Mouse (Mus musculus): ENCODE measurements around the gene Grb10. TPM values are rescaled to one million over a fixed set of nuclear protein-coding genes. Genes with fewer than 3 reads are reported as not detected.

Grb10 gene
- polyA plus RNA-seq (2012; rRNA removed): 4.7 and 5.8 TPM in 2 replicates

DNA sequence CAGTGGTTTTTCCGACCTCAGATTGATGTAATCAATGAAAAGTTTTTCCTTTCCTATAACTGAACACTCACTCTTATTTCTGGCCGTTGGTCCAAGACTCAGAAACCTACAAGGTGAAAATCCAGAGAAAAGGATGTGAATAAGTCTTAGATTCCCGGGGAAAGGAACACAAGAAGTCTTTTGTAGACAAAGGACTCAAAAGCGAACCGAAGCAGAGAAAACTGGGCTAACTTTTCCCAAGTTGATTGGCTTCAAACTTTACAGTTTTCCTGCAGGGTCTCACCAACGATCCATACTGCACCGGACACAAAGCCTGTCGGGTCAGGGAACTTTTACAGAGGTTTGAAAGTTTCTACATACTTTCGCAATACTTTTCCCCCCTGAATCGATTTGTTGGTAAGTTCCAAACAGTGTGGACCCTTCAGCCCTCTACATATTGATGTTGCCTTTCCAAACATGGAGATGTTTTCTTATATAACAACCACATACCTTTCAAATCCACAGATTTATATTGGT is at the start of gene Grb10:
Grb10 (minus strand) TSS at position 214 of the 516 bp plus-strand sequence.
- DNase-seq: no peak
- Histone ChIP-seq H3K27me3 (ENCODE audit: control insufficient read depth, insufficient read depth, low read length) (peaks cover 8% of the 10 kb centered on the region; the same call in 1 of the 2 replicates), H3K27ac (ENCODE audit: control insufficient read depth, insufficient read depth, low read length) (no peak within 1 kb of the TSS), H3K4me3 (ENCODE audit: control insufficient read depth, insufficient read depth, low read length) (no peak within 1 kb of the TSS), H3K36me3 (ENCODE audit: control insufficient read depth, insufficient read depth, low read length) (no peaks in the 10 kb centered on the region), H3K4me1 (replicated peaks; ENCODE audit: control insufficient read depth, insufficient read depth, low read length) (peaks cover 2% of the 10 kb centered on the region; the same call in 1 of the 2 replicates)
- 56% methylated on average over 10 of the region's 10 CpGs for WGBS
- TF ChIP-seq POLR2A (IDR thresholded peaks at IDR 0.05; ENCODE audit: control insufficient read depth, extremely low read depth, insufficient read depth, low read length, poor library complexity) (no peak), CTCF (IDR thresholded peaks at IDR 0.05; ENCODE audit: borderline replicate concordance, control insufficient read depth, extremely low read depth, insufficient read depth, low read length, poor library complexity) (no peak)

DNA sequence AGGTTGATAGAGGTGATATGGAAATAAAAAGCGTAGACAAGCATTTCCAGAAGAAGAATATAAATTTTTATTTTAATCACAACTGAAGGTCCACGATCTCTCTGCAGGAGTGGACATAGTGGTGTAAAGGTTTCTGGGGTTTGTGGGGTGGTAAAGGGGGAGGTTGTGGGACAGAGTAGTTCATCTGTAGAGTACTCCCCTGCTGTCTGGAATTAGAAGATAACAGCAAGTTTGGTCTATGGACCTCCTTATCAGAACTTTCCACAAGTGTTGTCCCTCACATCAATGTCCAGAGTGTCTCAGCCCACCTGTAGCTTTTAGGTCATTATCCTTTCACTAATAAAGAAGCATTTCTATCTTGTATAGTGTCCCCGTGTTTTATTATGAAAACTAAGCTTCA is 43.2 kb upstream of the Grb10 start:
- WGBS: 86% methylated on average over 3 of the region's 3 CpGs
- Histone ChIP-seq H3K4me1 (replicated peaks; ENCODE audit: control insufficient read depth, insufficient read depth, low read length) (no peaks in the 10 kb centered on the region), H3K27me3 (ENCODE audit: control insufficient read depth, insufficient read depth, low read length) (no peaks in the 10 kb centered on the region), H3K4me3 (ENCODE audit: control insufficient read depth, insufficient read depth, low read length) (no peak overlapping the region), H3K36me3 (ENCODE audit: control insufficient read depth, insufficient read depth, low read length) (no peaks in the 10 kb centered on the region), H3K27ac (ENCODE audit: control insufficient read depth, insufficient read depth, low read length) (no peak overlapping the region)
- DNase-seq: no peak
- TF ChIP-seq CTCF (IDR thresholded peaks at IDR 0.05; ENCODE audit: borderline replicate concordance, control insufficient read depth, extremely low read depth, insufficient read depth, low read length, poor library complexity): no peak
- no peak for TF ChIP-seq POLR2A (IDR thresholded peaks at IDR 0.05; ENCODE audit: control insufficient read depth, extremely low read depth, insufficient read depth, low read length, poor library complexity)

DNA sequence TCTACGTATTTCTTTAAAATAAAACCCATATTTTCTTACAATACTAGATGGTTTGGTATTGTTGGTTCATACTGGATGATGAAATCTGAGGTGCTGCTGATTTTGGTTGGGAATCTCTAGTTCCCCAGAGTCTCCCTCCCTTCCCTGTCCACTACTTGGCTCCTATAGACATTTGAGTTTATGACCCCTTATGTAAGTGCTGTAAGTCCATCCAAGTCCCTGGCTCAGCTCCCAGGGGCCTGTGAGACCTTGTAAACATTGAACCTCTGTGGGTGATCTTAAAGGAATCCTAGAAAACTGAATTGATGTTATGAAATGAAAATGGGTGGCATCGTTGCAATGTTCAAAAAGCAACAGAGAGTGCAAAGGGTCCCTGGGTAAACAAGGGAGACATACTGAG is 40.7 kb upstream of the Grb10 start:
- Histone ChIP-seq H3K36me3 (ENCODE audit: control insufficient read depth, insufficient read depth, low read length) (no peaks in the 10 kb centered on the region), H3K4me1 (replicated peaks; ENCODE audit: control insufficient read depth, insufficient read depth, low read length) (no peaks in the 10 kb centered on the region), H3K27me3 (ENCODE audit: control insufficient read depth, insufficient read depth, low read length) (no peaks in the 10 kb centered on the region), H3K4me3 (ENCODE audit: control insufficient read depth, insufficient read depth, low read length) (no peak overlapping the region), H3K27ac (ENCODE audit: control insufficient read depth, insufficient read depth, low read length) (no peak overlapping the region)
- no peak for DNase-seq
- WGBS: 82% methylated on average over 2 of the region's 2 CpGs
- no peak for TF ChIP-seq CTCF (IDR thresholded peaks at IDR 0.05; ENCODE audit: borderline replicate concordance, control insufficient read depth, extremely low read depth, insufficient read depth, low read length, poor library complexity)
- TF ChIP-seq POLR2A (IDR thresholded peaks at IDR 0.05; ENCODE audit: control insufficient read depth, extremely low read depth, insufficient read depth, low read length, poor library complexity): no peak

DNA sequence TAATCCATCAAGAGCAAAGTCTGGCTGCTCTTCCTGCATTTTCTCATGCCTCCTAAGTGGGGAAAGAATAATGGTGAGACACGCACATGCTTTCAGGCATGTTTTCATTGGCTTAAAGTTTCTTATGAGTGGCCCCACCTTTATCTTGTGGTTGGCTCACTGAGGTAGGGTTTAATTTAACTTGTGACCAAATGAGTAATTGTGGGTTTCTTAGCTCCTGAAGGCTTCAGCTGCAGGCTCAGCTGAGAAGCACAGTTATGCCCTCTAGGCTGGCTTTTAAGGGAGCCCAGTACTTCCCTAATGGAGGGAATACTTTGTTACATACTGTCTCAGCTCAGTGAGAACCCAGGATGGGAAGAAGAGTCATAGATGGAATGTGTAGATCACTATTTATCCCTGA is 37.0 kb upstream of the Grb10 start:
- no peaks in the 10 kb centered on the region for H3K4me1 ChIP-seq (replicated peaks; ENCODE audit: control insufficient read depth, insufficient read depth, low read length)
- 94% methylated on average over 1 of the region's 1 CpGs for WGBS
- no peak for TF ChIP-seq CTCF (IDR thresholded peaks at IDR 0.05; ENCODE audit: borderline replicate concordance, control insufficient read depth, extremely low read depth, insufficient read depth, low read length, poor library complexity)
- TF ChIP-seq POLR2A (IDR thresholded peaks at IDR 0.05; ENCODE audit: control insufficient read depth, extremely low read depth, insufficient read depth, low read length, poor library complexity): no peak

DNA sequence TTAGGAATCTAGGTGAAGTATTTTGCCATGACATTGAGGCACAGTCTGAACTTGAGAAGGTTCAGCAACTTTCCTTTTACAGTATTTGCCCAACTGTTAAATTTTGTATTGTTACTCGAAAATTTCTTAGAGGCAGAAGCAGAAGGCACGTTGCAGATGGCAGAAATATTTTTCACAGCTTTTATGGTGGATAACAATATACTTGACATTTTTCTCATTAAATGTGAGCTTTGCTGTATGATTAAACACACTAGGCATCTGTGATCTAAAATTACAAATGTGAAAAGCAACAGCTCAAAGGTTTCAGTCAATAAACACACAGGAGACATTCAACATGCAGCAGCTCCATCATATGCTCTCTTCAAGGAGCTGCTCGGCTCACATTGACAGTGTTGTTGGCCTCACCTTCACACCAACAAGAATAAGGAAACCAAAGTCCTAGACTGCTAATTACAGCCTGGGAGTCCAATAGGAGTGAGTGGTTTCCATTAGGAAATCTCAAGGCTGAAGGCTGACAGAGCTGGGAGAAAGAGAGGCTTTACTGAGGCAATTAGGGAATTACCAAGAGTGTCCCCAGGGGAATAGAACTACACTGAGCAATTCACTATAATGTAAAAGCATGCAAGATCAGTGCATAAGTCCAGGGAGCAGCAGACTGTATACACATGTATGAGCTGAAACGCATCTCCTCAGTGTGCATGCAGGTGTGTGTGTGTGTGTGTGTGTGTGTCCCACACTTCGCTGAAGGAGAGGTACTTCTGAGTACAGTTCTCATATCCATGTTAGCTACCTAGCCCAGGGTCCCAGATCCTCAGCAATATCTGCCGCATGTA is 35.1 kb upstream of the Grb10 start:
- TF ChIP-seq POLR2A (IDR thresholded peaks at IDR 0.05; ENCODE audit: control insufficient read depth, extremely low read depth, insufficient read depth, low read length, poor library complexity): no peak
- no peak for TF ChIP-seq CTCF (IDR thresholded peaks at IDR 0.05; ENCODE audit: borderline replicate concordance, control insufficient read depth, extremely low read depth, insufficient read depth, low read length, poor library complexity)
- Histone ChIP-seq H3K4me3 (ENCODE audit: control insufficient read depth, insufficient read depth, low read length) (no peak overlapping the region), H3K27me3 (ENCODE audit: control insufficient read depth, insufficient read depth, low read length) (no peaks in the 10 kb centered on the region), H3K36me3 (ENCODE audit: control insufficient read depth, insufficient read depth, low read length) (no peaks in the 10 kb centered on the region), H3K4me1 (replicated peaks; ENCODE audit: control insufficient read depth, insufficient read depth, low read length) (no peaks in the 10 kb centered on the region), H3K27ac (ENCODE audit: control insufficient read depth, insufficient read depth, low read length) (no peak overlapping the region)
- 87% methylated on average over 6 of the region's 6 CpGs for WGBS
- no peak for DNase-seq

More for the DNA sequence above, 37.0 kb upstream of the Grb10 start:
- no peak for DNase-seq
- Histone ChIP-seq H3K27ac (ENCODE audit: control insufficient read depth, insufficient read depth, low read length) (no peak overlapping the region), H3K27me3 (ENCODE audit: control insufficient read depth, insufficient read depth, low read length) (no peaks in the 10 kb centered on the region), H3K4me3 (ENCODE audit: control insufficient read depth, insufficient read depth, low read length) (no peak overlapping the region), H3K36me3 (ENCODE audit: control insufficient read depth, insufficient read depth, low read length) (no peaks in the 10 kb centered on the region)

DNA sequence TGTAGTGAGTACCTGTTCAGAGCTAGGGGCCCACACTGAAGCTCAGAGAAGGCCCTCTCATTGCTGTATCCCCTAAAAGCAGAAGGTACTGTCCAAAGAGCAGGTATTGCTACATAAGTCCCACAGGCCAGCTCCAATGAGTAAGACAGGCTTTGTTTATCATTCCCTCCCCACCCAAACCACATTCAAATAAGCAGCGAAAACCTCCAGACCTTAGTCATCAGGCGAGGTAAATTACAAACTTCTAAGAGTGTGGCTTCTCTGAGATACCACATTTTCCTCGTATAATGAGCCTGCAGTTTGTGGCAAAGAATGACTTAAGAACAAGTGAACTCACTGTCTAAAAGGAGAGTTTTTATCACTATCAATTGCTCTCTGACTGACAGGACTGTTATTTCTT is 33.8 kb upstream of the Grb10 start:
- Histone ChIP-seq H3K27ac (ENCODE audit: control insufficient read depth, insufficient read depth, low read length) (no peak overlapping the region), H3K4me1 (replicated peaks; ENCODE audit: control insufficient read depth, insufficient read depth, low read length) (no peaks in the 10 kb centered on the region), H3K4me3 (ENCODE audit: control insufficient read depth, insufficient read depth, low read length) (no peak overlapping the region), H3K27me3 (ENCODE audit: control insufficient read depth, insufficient read depth, low read length) (no peaks in the 10 kb centered on the region), H3K36me3 (ENCODE audit: control insufficient read depth, insufficient read depth, low read length) (no peaks in the 10 kb centered on the region)
- WGBS: 63% methylated on average over 3 of the region's 3 CpGs
- no peak for DNase-seq
- no peak for TF ChIP-seq CTCF (IDR thresholded peaks at IDR 0.05; ENCODE audit: borderline replicate concordance, control insufficient read depth, extremely low read depth, insufficient read depth, low read length, poor library complexity)
- no peak for TF ChIP-seq POLR2A (IDR thresholded peaks at IDR 0.05; ENCODE audit: control insufficient read depth, extremely low read depth, insufficient read depth, low read length, poor library complexity)

All from thymus, adult 2 months (tissue).